Mouse (Mus musculus): ENCODE data around the gene Ciao2b. TPM values are rescaled to one million over a fixed set of nuclear protein-coding genes. Genes with fewer than 3 reads are reported as not detected.
"Not testable (repeated sequence)": the region's sequence is repeated elsewhere in the genome, so short reads cannot be mapped to it uniquely, and the experiment has no call there.

The Ciao2b gene
- 10 to 100 TPM; 40.2 to 43.4 TPM for total RNA-seq (2021)
- long read RNA-seq, experiment 1, transcript Ciao2b-203 (5 exons, 918 nt): major isoform, 36 of 36 reads
- long read RNA-seq, experiment 1, partial matches to known transcripts: 0 of 36 reads
- long read RNA-seq, experiment 1, other reads (novel, unspliced or antisense): 0 of 36 reads
- long read RNA-seq, experiment 2, transcript Ciao2b-203 (5 exons, 918 nt): major isoform, 21 of 22 reads
- long read RNA-seq, experiment 2, partial matches to known transcripts: 1 of 22 reads
- long read RNA-seq, experiment 2, other reads (novel, unspliced or antisense): 0 of 22 reads

DNA sequence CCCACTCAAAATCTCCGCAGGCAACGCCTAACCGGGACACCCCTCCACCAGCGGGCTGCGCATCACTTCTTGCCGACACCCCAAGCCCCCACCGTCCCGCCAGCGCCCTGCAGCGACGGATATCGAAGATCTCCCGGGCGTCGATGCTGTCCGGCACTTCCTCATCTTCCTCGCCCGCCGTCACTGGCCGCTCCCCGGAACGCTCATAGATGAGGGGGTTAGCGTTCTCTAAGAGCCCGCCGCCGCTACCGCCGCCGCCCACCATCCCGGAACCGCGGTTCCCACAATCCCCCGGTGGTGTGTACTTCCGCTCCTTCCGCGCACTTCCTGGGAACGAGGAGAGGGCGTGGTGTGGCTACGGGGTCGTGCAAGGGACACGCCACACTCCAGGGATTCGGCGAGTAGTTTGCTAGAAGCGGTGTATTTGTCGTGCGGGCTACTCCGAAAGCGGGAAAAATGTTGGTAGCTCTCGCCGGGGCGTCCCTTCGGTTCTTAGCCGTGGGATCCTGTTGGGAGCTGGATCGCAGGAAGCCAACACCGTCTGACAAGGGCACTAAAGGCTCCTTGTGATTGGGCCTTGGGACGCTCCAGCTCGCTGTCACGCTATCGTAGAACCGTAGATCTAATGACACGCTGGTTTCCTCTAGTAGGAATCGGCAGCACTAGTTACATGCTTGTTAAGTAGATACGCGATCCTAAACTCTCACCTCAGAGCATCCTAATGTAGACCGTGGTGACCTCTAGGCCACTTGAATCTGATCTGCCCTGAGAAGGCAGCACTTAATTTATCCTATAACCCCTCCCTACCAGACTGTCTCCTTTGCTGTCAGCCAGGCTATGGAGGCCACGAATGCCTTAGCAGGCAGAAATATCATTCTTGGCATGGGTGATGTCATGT, at the start of gene Ciao2b:
Ciao2b (minus strand) TSS at position 540 of the 898 bp plus-strand sequence.
- peak; percentile 89 for DNase-seq (ENCODE audit: low spot score)

DNA sequence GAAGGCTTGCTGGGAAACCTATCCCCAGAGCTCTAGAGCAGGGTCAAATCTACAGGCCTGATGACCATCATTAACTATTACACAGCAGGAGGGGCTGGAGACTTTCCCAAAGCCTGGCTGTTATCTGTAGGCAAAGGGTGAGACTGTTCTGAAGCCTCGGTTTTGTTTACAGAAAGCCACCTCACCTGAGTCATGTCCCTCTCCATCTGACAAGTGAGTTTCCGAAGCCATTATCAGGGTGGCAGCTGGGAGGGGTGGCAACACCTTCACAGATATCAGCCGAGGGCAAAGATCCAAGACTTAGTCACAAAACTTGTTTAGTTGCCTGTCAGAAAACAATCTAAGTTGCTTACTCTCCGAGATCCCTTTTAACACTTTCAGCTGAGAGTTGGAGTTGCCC, 46.7 kb upstream of the Ciao2b start:
- no peak for DNase-seq (ENCODE audit: low spot score)

GRCm38 (mm10) chr8:104655614-104656013, 13.8 kb upstream of the Ciao2b start:
- DNase-seq (ENCODE audit: low spot score): no peak

DNA sequence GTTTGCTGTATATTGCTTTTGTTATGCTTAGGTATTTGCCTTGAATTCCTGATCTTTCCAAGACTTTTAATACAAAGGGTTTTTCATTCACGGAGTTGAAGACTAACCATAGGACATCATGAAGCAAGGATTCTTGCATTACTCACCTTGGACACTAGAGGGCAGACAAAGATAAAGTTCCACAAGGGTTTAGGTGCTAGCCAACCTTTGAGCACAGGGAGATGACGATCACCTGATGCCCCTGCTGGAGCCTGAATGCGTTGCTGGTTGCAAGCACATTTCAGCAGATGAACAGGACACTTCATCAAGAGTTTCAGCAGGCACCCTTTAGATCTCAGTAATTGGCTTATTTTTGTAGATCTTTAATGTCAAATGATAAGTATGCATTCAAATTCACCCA, 13.2 kb upstream of the Ciao2b start:
- peak; percentile 83 for DNase-seq (ENCODE audit: low spot score)

DNA sequence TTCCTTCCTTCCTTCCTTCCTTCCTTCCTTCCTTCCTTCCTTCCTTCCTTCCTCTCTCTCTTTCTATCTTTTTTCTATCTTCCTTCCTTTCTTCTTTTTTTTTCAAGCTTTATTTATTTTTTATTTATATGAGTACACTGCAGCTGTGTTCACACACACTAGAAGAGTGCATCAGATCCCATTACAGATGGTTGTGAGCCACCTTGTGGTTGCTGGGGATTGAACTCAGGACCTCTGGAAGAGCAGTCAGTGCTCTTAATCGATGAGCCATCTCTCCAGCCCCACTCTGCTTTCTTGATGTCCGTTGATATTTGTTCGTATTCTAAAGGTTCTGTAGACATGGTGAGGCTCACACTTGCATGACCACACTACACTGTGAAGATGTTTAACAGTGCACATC, 2.4 kb upstream of the Ciao2b start:
- DNase-seq (ENCODE audit: low spot score): not testable (repeated sequence)

DNA sequence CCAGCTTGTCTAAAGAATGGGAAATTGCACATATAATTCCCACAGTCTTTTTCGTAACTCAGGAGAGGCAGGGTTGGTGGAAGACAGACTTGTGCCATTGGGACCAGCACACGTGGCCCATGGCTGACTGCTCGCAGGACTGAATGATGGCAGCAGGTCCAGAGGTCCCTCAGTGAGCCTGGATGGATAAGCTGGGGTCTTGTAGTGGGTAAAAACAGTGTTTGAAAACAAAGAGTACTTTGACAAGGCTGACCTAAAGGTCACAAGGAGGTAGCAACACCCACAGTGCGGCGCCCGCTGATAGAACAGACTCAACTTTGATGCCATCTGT, 524 bp upstream of the Ciao2b start:
- DNase-seq (ENCODE audit: low spot score): peak; percentile 0

- no peak for DNase-seq (ENCODE audit: low spot score)
Observed at GRCm38 (mm10) chr8:104640831-104641370, 864 bp downstream of the Ciao2b start.

DNA sequence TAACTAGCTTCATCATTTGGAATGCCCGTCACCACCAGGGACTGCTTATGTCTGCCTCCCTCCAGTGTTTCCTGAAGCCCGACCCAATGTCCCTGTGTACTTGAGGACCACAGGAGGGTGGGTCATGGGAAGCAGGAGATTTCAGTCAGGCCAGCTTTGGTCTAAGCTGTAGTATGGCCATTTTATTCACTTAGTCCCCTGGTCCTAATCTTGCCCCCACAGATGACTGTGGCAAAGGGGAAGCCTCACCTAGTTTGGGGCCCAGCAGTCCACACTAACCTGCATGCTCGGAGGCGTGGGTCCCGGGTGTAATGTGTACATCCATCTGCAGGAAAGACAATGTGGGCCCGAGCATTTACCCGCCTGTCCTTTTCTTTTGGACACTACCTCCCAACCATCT, 1.5 kb downstream of the Ciao2b start:
- no peak for DNase-seq (ENCODE audit: low spot score)

- DNase-seq (ENCODE audit: low spot score): no peak
Observed at GRCm38 (mm10) chr8:104638010-104638409, 3.8 kb downstream of the Ciao2b start.

GRCm38 (mm10) chr8:104635004-104635710, 6.6 kb downstream of the Ciao2b start:
- DNase-seq (ENCODE audit: low spot score): peak; percentile 54

GRCm38 (mm10) chr8:104633156-104633744, 8.5 kb downstream of the Ciao2b start:
- DNase-seq (ENCODE audit: low spot score): peak; percentile 36

DNA sequence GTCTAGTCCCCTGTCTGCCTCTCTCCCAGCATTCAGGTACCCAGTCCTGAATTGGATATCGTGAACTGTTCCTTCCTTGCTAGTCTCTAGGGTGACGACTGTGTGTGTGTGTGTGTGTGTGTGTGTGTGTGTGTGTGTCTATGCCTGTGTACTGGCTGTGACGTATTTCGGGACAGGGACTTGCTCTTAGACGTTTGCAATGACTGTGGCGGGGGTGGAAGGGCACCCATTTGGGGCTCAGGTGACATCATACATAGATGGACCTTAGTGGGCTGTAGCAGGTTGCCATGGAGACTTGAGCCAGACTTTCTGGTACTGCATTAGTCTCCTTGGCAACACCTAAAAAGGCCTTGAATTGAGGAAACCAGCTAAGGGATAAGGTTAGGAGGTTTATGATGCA, 9.3 kb downstream of the Ciao2b start:
- no peak for DNase-seq (ENCODE audit: low spot score)

DNA sequence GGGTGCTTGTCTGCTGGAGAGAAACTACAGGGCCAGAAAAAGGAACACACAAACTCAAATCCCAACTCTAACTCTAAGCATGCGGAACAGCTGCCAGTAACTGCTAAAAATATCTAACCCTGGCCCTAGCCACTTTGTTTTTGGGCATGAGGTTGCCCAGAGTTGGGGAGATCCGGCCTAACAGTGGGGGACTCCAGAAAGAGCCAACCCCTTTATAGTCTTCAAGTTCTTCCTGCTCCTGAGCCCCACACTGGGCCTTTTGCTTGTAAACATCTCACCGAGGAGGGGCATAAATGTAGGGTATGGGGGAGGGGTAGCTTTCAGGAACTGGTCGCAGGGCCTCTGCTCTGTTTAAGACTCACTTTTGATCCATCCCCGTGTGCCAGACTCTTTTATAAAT, 9.8 kb downstream of the Ciao2b start:
- DNase-seq (ENCODE audit: low spot score): no peak

- no peak for DNase-seq (ENCODE audit: low spot score)
Observed at GRCm38 (mm10) chr8:104630981-104631663, 10.6 kb downstream of the Ciao2b start, which contains the start of gene Rrad. Gene Rrad (minus strand): TSS chr8:104631327.

GRCm38 (mm10) chr8:104630574-104630973, 11.2 kb downstream of the Ciao2b start:
- DNase-seq (ENCODE audit: low spot score): no peak

DNA sequence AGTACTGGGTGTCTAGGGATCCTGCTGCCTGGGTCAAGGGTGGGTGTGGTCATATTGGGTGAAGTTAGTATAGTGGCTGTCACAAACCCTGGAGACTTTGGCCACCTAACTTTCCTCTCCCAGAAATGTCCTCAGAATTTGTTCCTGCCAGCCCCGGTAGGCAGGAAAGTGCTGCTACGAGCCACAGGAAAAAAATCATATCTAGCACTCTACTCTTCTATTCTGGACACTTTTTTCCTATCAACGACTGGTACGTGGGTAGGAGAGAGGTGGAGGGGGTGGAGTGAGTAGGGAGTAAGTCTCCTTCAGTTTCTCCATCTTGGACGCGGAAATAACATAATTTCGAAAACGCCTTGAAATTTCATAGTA, 11.7 kb downstream of the Ciao2b start:
- no peak for DNase-seq (ENCODE audit: low spot score)

GRCm38 (mm10) chr8:104629306-104630110, 12.3 kb downstream of the Ciao2b start:
- DNase-seq (ENCODE audit: low spot score): peak; percentile 50

DNA sequence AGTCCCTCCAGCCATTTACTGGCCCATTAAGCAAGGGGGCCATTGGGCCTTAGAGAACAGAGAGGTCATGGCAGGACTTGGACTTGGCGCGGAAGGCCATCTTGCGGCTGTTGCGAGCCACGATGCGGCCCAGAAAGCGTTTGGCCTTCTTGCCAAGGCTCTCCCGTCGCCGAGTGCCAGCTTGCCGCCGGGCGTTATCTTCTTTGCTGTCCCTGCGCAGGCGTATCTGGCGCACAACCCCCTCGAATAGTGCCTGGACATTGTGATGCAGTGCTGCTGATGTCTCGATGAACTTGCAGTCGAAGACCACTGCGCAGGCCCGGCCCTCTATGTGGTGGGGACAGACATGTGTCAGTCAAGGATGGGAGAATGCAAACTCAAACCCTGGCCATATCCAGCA, 13.4 kb downstream of the Ciao2b start:
- DNase-seq (ENCODE audit: low spot score): no peak

DNA sequence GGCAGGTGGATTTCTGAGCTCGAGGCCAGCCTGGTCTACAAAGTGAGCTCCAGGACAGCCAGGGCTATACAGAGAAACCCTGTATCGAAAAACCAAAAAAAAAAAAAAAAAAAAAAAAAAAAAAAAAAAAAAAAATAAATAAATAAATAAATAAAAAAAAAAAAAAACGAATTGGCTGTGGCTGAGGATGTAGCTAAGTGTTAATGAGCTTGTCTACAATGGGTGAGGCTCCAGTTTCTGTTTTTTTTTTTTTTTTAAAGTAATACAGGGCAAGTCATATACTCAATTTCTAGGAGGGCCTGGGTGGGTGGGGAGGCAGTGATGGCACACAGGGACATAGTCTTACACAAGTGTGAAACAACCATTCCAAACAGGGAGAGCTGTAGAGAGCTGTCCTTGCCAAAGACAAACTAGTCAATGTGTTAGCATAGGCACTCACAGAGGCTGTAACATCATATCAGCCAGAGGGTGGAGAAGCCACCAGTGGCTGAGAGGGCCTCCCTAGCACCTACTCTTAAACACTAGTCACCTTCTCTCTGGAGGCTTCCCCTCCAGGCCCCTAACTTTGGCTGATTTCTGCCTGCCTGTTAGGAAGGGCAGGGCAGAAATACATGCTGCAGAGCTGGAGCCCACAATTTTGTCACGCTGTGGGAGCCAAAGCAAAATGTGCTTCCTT, 14.6 kb downstream of the Ciao2b start:
- no peak for DNase-seq (ENCODE audit: low spot score)
